Mouse (Mus musculus): ENCODE results near the gene Ap2b1.
A peak's percentile ranks its signal among the peaks of the same experiment; 100 is the strongest.

The Ap2b1 gene

DNA sequence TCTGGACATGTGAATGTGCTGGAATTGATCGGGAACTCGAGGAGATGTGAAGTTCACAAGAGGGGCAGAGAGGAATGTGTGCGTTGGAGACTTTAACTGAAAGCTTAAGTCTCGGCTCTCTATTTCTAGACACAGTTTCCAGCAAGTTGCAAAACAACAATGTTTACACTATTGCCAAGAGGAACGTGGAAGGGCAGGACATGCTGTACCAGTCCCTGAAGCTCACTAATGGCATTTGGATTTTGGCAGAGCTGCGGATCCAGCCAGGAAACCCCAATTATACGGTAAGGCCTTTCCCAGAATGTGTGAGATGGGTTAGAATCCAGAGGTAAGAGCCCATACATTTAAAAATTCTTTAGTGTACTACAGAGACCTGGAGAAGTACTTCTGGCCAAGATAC lies 98.8 kb downstream of the Ap2b1 start:
- DNase-seq (ENCODE audit: low read depth, low spot score) = no peak

DNA sequence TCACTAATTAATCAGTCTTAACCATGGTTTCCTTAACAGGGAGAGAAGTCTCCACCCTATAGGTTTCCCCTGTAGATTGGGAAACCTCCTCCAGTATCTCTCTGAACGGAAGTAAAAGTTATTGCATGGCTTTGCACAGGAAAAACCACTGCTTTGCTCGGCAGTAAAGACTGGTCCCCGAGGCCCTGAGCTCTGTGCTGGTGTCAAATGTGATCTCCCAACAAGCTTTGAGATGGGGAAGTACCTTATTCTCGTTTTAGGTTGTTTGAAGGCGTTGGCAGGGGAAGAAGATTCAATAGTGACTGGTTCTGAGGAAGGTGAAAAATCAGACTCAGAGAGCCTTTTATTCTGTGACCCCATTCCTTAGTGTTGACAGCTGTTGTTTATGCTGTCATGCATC lies 99.9 kb downstream of the Ap2b1 start:
- DNase-seq (ENCODE audit: low read depth, low spot score) = no peak

DNA sequence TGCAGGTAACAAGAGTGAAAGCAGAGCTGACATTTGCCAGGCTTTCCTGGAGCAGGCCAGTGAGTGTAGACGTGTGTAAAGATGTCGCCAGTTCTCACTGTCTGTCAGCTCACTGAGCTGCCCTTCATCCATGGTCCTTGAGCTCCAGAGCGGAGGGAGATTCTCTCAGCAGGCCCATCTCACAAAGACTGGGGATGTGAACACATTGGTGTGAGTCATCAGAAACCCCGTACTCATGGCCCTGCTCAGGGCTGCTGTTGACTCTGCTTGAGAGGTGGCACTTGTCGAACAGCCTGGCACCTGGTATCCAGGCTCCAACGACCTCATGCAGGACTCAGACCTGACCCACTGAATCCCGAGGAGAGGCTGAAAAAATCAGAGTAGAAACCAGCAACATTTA lies 105.0 kb downstream of the Ap2b1 start:
- no peak for DNase-seq (ENCODE audit: low read depth, low spot score)

DNA sequence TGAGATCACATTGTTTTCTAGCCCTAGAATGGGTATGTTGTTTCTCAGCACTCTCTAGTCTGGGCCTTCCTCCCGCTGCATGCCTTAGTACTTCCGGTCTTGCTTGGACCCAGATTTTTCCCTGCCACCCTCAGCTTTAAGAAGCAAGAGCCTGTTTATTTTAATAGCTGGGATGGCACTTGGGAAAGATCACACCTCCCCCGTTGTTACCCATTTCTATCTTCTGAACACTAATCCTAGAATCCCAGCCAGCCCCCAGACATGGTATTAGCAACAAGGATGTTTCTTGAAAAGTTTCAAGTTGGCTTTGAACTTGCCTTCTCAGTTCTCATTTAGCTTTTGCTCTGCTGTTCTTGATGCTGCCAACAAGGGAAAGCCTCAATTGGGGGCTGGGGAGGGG lies 107.6 kb downstream of the Ap2b1 start:
- peak; percentile 69 for DNase-seq (ENCODE audit: low read depth, low spot score)

DNA sequence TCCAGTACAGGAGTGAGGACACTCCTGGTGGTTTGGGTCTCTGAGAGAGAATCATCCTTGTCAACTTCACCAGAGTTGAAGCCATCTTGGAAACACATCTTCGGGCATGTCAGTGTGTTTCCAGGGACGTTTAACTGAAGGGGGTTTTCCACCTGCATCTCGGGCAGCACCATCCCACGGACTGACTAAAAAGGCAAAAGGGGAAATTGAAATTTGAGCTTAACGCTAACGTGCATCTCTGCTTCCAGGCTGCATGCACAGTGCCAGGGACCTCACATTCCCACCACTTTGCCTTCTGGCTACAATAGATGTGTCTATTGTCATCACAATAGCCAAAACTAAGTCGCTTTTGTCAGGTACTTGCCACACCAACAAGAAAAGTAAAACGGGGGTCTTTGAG lies 109.4 kb downstream of the Ap2b1 start:
- no peak for DNase-seq (ENCODE audit: low read depth, low spot score)

DNA sequence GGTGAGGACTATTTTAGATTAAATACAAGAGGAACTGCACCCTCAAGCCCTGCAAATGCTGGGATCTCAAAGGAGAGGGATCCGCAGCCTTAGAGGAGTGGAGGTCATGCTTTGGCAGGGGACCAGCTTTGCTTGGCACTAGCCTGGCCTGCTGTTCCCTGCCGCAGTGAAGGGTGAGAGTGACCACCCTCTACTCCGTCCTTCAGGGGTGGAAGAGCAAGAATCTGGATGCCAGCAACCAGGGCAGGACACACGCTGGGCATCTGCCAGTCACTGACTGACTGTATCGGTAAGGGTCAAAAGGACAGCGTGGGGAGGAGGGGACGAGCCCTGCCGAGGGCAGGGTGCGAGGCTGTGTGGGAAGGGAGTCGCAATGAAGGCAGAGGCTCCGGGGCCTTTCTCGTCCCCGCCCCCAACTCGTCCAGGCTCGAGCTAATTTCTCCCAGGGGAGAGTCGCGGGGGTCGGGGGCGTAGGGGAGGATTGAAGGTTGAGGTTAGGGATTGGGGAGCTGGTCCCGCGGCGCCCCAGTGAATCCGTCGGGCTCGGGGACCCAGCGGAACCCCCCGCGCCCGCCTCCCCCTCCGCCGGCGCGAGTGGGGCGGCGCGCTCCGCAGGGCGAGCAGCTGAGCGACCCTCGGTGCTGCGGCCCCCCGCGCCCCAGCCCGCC lies 110.4 kb downstream of the Ap2b1 start, which contains the start of gene Rasl10b:
Rasl10b (plus strand) TSS at position 51 of the 668 bp plus-strand sequence.
- DNase-seq (ENCODE audit: low read depth, low spot score) = peak; percentile 60

DNA sequence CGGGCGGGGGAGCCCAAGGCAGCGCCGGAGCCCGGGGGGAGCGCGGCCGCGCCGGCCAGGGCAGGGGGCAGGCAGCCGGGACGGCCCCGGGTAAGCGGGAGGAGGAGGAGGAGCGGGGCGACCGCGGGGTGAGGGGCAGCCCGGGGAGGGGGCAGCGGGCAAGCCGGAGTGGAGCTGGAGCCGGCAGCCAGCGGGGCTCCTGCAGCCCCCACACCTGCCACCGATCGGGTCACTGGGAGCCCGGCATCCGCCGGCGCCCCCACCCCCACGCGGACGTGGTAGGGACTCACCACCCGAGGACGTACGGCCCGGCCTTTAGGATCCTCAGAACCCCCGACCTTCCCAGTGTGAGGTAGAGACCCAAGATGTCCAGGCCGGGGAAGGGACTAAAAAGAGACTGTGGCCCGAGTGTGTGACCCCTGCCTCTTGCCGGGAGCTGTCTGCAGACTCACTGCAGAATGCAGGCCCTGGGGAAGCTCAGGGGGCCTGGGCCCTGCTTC lies 111.0 kb downstream of the Ap2b1 start:
- DNase-seq (ENCODE audit: low read depth, low spot score) = peak; percentile 30

DNA sequence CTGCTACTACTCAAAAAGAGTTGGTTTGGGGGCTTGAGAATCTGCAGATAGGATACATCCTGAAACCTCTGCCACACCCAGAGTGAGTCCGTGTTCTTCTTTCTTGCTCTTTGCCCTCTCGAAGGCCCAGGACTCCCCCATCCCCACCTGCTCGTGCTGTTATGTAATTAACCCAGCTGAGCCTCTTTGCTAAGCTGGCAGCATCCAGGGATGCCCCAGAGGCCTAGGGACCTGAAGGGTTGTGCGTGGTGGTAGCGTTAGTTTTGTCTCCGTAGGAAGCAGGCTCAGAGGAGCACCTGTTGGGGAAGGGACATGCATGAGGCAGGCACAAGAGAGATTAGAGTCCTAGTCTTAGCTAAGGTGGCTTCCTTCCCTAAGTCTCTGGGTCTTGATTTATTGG lies 111.7 kb downstream of the Ap2b1 start:
- DNase-seq (ENCODE audit: low read depth, low spot score) = peak; percentile 64

DNA sequence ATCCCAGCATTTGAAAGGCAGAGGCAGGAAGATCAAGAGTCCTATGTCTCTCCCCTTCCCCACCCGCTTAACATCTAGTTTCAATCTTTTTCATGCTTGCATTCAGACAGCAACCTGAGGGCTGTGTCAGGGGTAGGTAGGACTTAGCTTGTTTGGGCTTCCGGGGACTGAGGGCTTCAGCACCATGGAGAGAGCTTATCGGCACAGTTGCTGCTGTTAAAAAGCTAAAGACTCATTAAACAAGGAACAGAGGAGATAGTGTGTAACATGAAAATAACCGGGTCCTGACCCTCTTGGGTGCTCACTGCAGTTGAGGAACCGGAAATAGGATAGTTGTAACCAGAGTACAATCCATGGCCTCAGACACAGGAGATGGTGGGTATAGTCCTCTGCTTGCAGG lies 118.3 kb downstream of the Ap2b1 start:
- DNase-seq (ENCODE audit: low read depth, low spot score) = no peak

DNA sequence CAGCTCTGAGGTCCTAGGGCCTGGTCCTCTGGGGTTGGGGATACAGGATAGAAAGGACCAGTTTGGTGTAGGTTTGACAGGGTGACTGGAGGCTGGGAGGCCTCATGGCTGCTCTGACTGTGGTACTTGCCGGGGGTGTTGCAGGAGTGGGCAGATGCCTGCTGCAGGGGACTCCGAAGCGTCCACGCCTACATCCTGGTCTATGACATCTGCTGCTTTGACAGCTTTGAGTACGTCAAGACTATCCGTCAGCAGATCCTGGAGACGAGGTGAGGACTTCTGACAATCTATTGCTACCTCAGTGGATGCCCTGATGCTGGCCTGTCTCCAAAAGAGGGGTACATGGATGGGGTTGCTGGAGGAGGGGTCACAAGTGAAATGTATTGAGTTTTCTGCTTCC lies 118.9 kb downstream of the Ap2b1 start:
- peak; percentile 73 for DNase-seq (ENCODE audit: low read depth, low spot score)

DNA sequence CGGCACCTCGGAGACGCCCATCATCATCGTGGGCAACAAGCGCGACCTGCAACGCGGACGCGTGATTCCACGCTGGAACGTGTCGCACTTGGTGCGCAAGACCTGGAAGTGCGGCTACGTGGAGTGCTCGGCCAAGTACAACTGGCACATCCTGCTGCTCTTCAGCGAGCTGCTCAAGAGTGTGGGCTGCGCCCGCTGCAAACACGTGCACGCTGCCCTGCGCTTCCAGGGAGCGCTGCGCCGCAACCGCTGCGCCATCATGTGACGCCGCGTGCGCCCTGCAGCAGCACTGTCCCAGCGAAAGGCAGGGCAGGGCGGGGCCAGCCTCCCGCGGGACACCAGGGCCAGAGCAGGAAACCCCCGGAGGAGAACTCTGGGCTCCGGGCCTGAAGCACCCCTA lies 119.7 kb downstream of the Ap2b1 start:
- DNase-seq (ENCODE audit: low read depth, low spot score) = peak; percentile 90

DNA sequence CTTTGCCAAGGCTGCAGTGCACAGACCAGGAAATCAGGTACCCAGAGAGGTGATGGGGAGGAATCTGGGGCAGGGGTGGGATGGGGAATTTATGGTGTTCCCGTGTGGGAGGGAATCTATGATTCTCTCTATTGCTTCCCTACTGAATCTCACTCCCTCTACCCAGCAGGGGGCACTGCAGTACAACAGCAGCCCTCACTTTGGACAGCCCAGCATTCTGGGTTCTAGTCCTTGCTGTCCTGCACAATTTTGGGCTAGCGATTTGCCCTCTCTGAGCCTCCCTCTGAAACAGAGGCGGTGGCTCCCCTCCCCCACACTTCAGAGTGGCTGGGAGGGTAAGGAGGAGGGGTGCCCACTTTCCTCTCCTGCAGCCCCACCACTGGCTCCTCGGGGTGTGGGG lies 121.5 kb downstream of the Ap2b1 start:
- peak; percentile 58 for DNase-seq (ENCODE audit: low read depth, low spot score)

DNA sequence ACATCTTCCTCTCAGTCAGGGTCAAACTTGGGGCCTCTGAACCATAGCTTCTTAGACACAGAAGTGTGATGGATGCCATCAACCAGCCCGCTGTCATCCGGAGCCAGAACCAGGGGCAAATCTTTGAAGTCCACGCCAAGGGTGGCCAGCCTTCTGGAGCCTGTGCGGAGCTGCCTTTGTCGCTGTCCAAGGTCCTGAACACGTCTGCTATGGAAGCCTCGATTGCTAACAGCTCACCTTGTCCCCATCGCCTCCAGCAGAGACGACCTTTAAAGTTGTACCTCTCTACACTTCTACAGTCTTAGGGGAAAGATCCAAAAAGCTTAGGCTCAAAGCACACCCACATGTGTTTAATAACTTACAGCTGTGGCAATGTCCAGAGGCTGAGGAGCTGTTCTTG lies 122.5 kb downstream of the Ap2b1 start:
- no peak for DNase-seq (ENCODE audit: low read depth, low spot score)

DNA sequence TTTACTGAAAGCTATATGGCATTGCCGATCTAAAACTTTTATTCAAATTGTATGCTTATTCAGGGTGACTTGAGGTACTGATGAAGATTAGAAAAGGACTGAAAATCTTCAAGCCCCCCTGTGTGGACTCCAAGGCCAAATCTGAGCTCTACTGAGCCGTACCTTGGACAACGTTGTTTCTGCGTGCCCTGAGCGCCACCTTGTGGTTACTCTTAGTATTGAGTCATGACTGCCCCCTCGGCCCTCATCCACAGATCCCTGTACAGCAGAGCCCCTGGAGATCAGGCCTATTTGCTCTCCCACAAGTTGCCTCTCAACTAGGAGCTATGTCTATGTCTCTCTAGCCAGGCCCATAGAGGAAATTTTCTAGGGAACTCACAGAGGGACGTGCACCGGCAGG lies 125.9 kb downstream of the Ap2b1 start:
- DNase-seq (ENCODE audit: low read depth, low spot score) = peak; percentile 79

DNA sequence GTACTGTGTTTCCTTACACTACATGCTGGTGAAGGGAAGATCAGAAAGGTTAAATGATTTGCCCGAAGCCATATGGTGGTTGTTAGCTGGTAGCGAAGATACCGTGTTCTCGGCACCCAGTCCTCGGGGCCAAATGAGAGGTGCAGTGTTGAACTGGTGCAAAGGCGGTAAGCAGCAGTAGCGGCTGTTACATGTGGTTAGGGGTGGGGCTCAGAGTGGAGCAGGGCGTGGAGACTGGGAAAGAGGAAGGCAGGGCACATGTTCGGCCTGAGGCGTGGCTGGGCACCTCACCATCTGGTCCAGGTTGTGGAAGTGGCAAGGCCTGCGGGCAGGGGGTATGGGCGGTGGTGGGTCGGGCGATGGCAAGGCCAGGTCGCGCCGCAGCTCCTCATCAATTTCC lies 128.1 kb downstream of the Ap2b1 start:
- DNase-seq (ENCODE audit: low read depth, low spot score) = no peak

DNA sequence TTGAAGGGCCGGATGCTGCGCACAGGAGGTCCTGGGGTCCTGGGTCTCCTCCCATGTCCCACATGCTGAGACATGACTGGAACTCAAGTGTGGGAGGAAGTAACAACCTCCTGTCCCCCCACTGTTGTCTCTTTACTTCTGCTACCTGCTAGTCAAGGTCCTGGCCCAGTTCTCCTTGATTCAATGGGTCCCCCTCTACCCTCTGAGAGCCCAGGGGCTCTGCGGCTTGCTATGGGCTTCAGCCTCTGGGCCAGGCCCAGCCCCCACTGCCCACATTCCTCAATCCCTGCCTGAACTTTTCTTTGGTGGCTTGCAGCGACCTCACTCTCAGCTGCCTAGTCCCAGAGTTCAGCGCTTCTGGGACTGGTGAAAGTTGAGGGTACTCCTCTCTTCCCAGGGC lies 130.5 kb downstream of the Ap2b1 start, which contains the start of gene Gas2l2:
Gas2l2 (minus strand) TSS at position 101 of the 400 bp plus-strand sequence.
- DNase-seq (ENCODE audit: low read depth, low spot score) = no peak

DNA sequence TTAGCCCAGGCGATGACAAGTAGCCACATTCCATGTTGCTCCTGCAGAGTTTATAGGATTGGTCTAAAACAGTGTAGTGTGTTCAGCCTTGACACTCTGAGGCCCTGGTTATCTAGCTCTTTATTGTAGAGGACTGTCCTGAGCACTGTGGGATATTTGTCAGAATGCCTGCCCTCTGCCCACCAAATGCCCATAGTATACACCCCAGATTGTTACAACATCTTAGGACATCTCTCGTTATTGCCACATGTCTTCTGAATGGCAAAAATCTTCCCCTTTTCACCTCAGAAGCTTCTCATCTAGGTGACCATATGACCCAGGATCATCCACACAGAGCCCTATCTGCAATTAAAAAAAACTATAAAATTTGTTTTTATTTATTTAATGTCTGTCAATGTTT lies 133.7 kb downstream of the Ap2b1 start:
- no peak for DNase-seq (ENCODE audit: low read depth, low spot score)

DNA sequence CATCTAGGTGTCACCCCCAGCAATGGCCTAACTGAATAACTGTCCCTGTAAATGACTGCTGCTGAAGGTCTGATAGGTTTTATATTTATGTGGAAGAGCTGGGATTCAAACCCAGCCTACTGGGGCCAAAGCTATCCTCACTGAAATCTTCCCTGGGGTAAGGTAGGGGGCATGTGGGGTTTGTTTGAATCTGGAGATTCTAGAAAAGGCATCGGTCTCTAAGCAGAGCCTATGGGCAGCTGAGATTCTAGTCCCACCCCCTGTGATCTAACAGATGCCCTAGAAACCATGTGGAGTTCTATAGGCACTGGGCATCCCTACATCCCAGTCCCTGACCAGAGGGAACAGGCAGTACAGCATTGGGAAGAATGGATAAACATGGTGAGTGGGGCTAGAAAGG lies 138.6 kb downstream of the Ap2b1 start, which contains the start of gene 1700020L24Rik:
1700020L24Rik (plus strand) TSS at position 301 of the 400 bp plus-strand sequence.
- DNase-seq (ENCODE audit: low read depth, low spot score) = no peak

DNA sequence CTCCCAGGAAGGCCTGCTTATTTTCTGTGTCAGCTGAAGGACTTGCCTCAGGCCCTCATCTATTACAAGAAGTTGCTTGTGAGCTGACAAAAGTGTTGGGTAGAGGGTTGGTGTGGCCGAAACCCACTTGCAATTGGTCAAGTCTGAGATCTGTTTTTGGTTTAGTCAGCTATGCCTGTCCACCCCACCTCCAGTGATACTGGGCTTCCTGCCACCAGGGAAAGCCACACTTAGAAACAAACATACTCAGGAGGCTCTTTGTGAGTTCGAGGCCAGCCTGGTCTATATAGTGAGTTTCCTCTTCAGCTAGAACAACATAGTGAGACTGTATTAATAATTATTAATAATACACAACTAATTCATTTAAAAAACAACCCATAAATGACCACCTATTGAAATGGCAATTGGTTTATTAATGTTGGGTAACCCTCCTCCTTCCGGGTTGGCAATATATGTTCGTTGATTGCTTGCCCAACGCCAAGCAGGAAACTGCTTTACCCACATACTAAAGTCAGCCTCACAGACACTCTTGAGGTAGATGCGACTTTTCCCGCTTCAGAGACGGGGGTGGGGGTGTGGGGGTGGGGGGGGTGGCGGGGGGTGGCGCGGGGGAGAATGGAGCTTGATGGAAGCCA lies 140.7 kb downstream of the Ap2b1 start:
- no peak for DNase-seq (ENCODE audit: low read depth, low spot score)

DNA sequence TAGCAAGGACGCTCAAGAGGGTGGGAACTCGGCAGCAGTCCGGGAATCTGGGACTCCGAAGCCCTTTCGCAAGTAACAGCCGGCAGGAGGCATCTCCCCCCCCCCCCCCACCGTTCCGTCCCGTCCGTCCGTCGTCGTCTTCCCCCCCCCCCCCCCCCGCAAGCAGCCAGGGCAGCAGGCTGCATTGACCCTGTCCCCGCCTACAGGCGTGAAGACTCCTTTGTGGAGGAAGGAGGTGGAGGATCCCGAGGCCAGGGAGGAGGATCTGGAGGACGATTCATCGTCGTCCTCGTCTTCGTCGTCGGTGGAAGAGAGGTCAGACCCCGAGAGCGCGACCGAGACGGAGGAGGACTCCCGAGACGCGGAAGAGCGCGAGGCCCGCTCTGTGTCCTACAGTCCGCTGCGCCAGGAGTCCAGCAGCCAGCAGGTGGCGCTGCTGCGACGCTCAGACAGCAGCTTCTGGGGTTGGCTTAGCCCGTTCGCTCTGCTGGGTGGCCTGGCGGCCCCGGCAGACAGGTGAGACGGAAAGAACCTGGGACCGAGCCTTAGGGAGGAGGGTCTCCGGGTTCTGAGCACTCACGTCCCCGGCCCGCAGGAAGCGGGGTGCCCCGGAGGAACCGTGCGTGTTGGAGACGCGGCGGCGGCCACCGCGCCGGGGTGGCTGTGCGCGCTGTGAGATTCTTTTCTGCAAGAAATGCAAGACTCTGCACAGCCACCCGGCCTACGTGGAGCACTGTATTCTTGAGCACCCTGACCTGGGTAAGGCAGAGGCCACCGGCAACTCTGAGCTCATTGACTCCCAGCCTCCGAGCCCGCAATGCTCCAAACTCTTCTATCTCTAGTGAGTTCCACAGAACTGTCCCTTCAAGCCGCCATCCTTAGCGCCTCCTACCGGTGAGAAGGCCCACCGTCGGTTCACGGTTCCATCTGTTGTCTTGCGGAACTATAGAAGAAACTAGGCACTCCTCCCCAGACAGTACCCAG lies 141.5 kb downstream of the Ap2b1 start:
- DNase-seq (ENCODE audit: low read depth, low spot score) = peak; percentile 97

DNA sequence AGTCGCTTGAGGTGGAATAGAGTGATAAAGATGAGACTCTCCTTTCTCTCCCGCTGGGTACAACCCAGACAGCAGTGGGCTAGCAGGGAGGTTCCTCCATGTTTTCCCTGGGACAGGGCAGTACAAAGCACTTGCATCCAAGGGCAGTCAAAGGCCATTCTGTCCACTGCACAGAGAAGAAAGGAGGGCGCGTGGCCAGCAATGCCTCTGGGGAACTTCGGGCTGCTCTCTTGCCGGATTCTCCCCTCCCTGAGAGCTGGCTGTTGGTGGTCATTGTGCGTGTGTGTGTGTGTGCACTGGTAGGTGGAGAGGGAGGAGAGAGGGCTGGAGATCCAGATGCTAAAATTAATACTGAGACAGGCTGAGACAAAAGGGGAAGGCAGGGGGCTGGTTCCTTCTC lies 142.4 kb downstream of the Ap2b1 start:
- DNase-seq (ENCODE audit: low read depth, low spot score) = peak; percentile 87
